In the genomic region with DNA sequence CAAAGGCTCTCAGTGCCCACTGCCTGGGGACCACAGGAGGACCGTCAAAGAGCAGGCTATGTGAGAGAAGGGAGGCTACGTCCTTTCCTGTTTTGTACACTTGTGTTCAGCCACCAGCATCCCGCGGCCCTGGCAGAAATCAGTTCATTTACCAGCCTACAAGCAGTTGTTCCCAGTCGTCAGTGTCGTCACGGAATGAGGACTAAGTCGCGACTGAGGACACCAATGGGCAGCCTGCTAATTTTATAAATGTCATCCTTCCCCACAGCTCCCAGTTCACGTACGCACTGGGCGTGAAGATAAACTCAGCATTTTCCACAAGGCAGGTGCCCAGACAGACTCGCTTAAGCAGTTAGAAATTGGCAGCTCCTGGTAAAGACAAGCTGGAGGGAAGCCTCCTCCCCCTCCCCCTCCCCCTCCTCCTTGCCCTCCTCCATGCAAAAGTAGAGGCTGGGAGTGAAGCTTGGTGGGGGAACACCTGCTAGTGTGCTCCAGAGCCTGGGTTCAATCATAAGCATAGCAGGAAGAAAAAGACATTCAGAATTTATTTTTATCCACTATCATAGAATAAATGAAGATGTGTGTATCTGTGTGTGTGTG, we compare ENCODE assay signal across 16 mouse cellular contexts. TPM values are rescaled to one million over a fixed set of nuclear protein-coding genes. Genes with fewer than 3 reads are reported as not detected.
DNase-seq lines count a peak whose midpoint lies in the region; ATAC-seq and TF ChIP-seq lines count a peak whose summit lies in the region.
"Had no signal": no experiment of that assay in that cellular context is flagged by ENCODE, and none has a peak within 500 bp of the region (broad histone marks: within the 10 kb centered on the region; RNA-seq: fewer than 3 reads in every experiment).

No protein-coding gene starts in this region.

- no peak overlapping the region for H3K9ac ChIP-seq in embryonic facial prominence, embryonic 14.5 days (ENCODE audit: low read depth, low read length)
- H3K9ac ChIP-seq in heart, embryonic 13.5 days, result 0 out of 2 replicates have a peak overlapping the region, but pooled peaks have one; percentile 2
- H3K9ac ChIP-seq in heart, adult 2 months (ENCODE audit: low read depth, low read length), result no peak overlapping the region
- H3K9ac ChIP-seq in midbrain, embryonic 13.5 days (replicated peaks), result no peak overlapping the region
- H3K9ac ChIP-seq in midbrain, embryonic 15.5 days, result no peak overlapping the region
- H3K9ac ChIP-seq: liver, embryonic 14.5 days; stomach, embryonic 15.5 days had no signal

- no peak for TF ChIP-seq CTCF in heart, adult 2 months (IDR thresholded peaks at IDR 0.05)

- no peaks in the 10 kb centered on the region for H3K79me2 ChIP-seq in heart, adult 2 months (replicated peaks; ENCODE audit: control insufficient read depth, insufficient read depth, low read length)

- H3K27ac ChIP-seq in embryonic facial prominence, embryonic 14.5 days (replicated peaks; ENCODE audit: low read depth, low read length), result no peak overlapping the region
- no peak overlapping the region for H3K27ac ChIP-seq in embryonic facial prominence, embryonic 10.5 days (replicated peaks)
- H3K27ac ChIP-seq in heart, embryonic 13.5 days (replicated peaks), result no peak overlapping the region
- no peak overlapping the region; the same call in 1 of the 2 replicates for H3K27ac ChIP-seq in heart, adult 2 months
- H3K27ac ChIP-seq in midbrain, embryonic 13.5 days, result no peak overlapping the region
- H3K27ac ChIP-seq in midbrain, embryonic 15.5 days, result no peak overlapping the region
- H3K27ac ChIP-seq: limb, embryonic 10.5 days; liver, embryonic 14.5 days; stomach, embryonic 15.5 days had no signal

- intact Hi-C loops in heart, adult 2 months (cut with DNase I), result no loop called here

- H3K4me2 ChIP-seq in embryonic facial prominence, embryonic 14.5 days (ENCODE audit: low read depth, low read length), result no peak overlapping the region
- peak overlapping the region; percentile 18; the same call in 1 of the 2 replicates for H3K4me2 ChIP-seq in heart, embryonic 13.5 days
- H3K4me2 ChIP-seq in midbrain, embryonic 13.5 days (replicated peaks), result no peak overlapping the region
- no peak overlapping the region for H3K4me2 ChIP-seq in midbrain, embryonic 15.5 days
- H3K4me2 ChIP-seq: stomach, embryonic 15.5 days had no signal

- H3K36me3 ChIP-seq in embryonic facial prominence, embryonic 14.5 days (ENCODE audit: control insufficient read depth, insufficient read depth, low read length), result no peaks in the 10 kb centered on the region
- H3K36me3 ChIP-seq in embryonic facial prominence, embryonic 10.5 days (replicated peaks), result no peaks in the 10 kb centered on the region
- no peaks in the 10 kb centered on the region for H3K36me3 ChIP-seq in heart, embryonic 13.5 days
- H3K36me3 ChIP-seq in heart, adult 2 months (ENCODE audit: control insufficient read depth, insufficient read depth, low read length), result no peaks in the 10 kb centered on the region
- no peaks in the 10 kb centered on the region for H3K36me3 ChIP-seq in midbrain, embryonic 13.5 days
- no peaks in the 10 kb centered on the region for H3K36me3 ChIP-seq in midbrain, embryonic 15.5 days (replicated peaks)
- H3K36me3 ChIP-seq: limb, embryonic 10.5 days; stomach, embryonic 15.5 days had no signal

- H3K9me3 ChIP-seq in embryonic facial prominence, embryonic 14.5 days (ENCODE audit: control insufficient read depth, low read length), result no peaks in the 10 kb centered on the region
- no peaks in the 10 kb centered on the region for H3K9me3 ChIP-seq in embryonic facial prominence, embryonic 10.5 days
- no peaks in the 10 kb centered on the region for H3K9me3 ChIP-seq in heart, embryonic 13.5 days
- no peaks in the 10 kb centered on the region for H3K9me3 ChIP-seq in midbrain, embryonic 13.5 days
- H3K9me3 ChIP-seq in midbrain, embryonic 15.5 days, result no peaks in the 10 kb centered on the region
- H3K9me3 ChIP-seq: limb, embryonic 10.5 days; stomach, embryonic 15.5 days had no signal

- TF ChIP-seq EP300 in heart, adult 2 months (IDR thresholded peaks at IDR 0.05; ENCODE audit: insufficient read depth, low read depth, low read length), result no peak

- WGBS in embryonic facial prominence, embryonic 14.5 days, result 62% methylated on average over 13 of the region's 13 CpGs
- 76% methylated on average over 13 of the region's 13 CpGs for WGBS in embryonic facial prominence, embryonic 10.5 days
- WGBS in heart, embryonic 13.5 days, result 52% methylated on average over 13 of the region's 13 CpGs
- 42% methylated on average over 13 of the region's 13 CpGs for WGBS in heart, adult 2 months
- 69% methylated on average over 13 of the region's 13 CpGs for WGBS in midbrain, embryonic 13.5 days
- 75% methylated on average over 13 of the region's 13 CpGs for WGBS in midbrain, embryonic 15.5 days

- DNase-seq in embryonic facial prominence, embryonic 14.5 days (ENCODE audit: low spot score), result peak; percentile 20
- DNase-seq in embryonic facial prominence, embryonic 10.5 days (ENCODE audit: low spot score), result no peak
- no peak for DNase-seq in heart, adult 2 months
- DNase-seq in liver, result no peak
- DNase-seq in cerebellum, adult 9-11 months, result no peak
- DNase-seq: adrenal gland, adult 2 months; cerebellum, adult 18-20 months; heart, adult 18-20 months; kidney, adult 8-10 months; kidney, postnatal 36 days had no signal

- H3K27me3 ChIP-seq in embryonic facial prominence, embryonic 14.5 days (replicated peaks; ENCODE audit: control insufficient read depth, insufficient read depth, low read length), result no peaks in the 10 kb centered on the region
- no peaks in the 10 kb centered on the region for H3K27me3 ChIP-seq in embryonic facial prominence, embryonic 10.5 days (replicated peaks; ENCODE audit: low read depth, poor library complexity, severe bottlenecking)
- no peaks in the 10 kb centered on the region for H3K27me3 ChIP-seq in heart, embryonic 13.5 days (replicated peaks)
- H3K27me3 ChIP-seq in heart, adult 2 months (ENCODE audit: control insufficient read depth, insufficient read depth, low read length), result no peaks in the 10 kb centered on the region
- H3K27me3 ChIP-seq in midbrain, embryonic 13.5 days, result no peaks in the 10 kb centered on the region
- no peaks in the 10 kb centered on the region for H3K27me3 ChIP-seq in midbrain, embryonic 15.5 days (replicated peaks)
- H3K27me3 ChIP-seq: stomach, embryonic 15.5 days had no signal

- no peak for TF ChIP-seq POLR2A in heart, adult 2 months (IDR thresholded peaks at IDR 0.05; ENCODE audit: insufficient read depth, low read depth, low read length)

- no peak overlapping the region for H3K4me3 ChIP-seq in embryonic facial prominence, embryonic 14.5 days (ENCODE audit: low read depth, low read length)
- H3K4me3 ChIP-seq in embryonic facial prominence, embryonic 10.5 days, result no peak overlapping the region
- no peak overlapping the region for H3K4me3 ChIP-seq in heart, embryonic 13.5 days
- H3K4me3 ChIP-seq in heart, adult 2 months, result no peak overlapping the region
- no peak overlapping the region for H3K4me3 ChIP-seq in midbrain, embryonic 13.5 days (replicated peaks)
- H3K4me3 ChIP-seq in midbrain, embryonic 15.5 days, result no peak overlapping the region
- H3K4me3 ChIP-seq: limb, embryonic 10.5 days; stomach, embryonic 15.5 days had no signal

- 0 out of 2 replicates have a peak, but pooled peaks cover 4% of the 10 kb centered on the region for H3K4me1 ChIP-seq in embryonic facial prominence, embryonic 14.5 days (ENCODE audit: control insufficient read depth, insufficient read depth, low read length)
- peaks cover 8% of the 10 kb centered on the region; the same call in 1 of the 2 replicates for H3K4me1 ChIP-seq in embryonic facial prominence, embryonic 10.5 days
- H3K4me1 ChIP-seq in heart, embryonic 13.5 days, result peaks cover 31% of the 10 kb centered on the region
- peaks cover 3% of the 10 kb centered on the region for H3K4me1 ChIP-seq in heart, adult 2 months (ENCODE audit: control insufficient read depth, insufficient read depth, low read length)
- peaks cover 6% of the 10 kb centered on the region for H3K4me1 ChIP-seq in midbrain, embryonic 13.5 days (replicated peaks)
- H3K4me1 ChIP-seq in midbrain, embryonic 15.5 days, result peaks cover 3% of the 10 kb centered on the region; the same call in 1 of the 2 replicates

- no peak for ATAC-seq in embryonic facial prominence, embryonic 14.5 days (ENCODE audit: low read depth)
- ATAC-seq in heart, embryonic 13.5 days (ENCODE audit: extremely low read depth, insufficient number of reproducible peaks, low FRiP score, low TSS enrichment), result no peak
- ATAC-seq in midbrain, embryonic 13.5 days, result 0 out of 2 replicates have a peak, but pooled peaks have one; percentile 45
- ATAC-seq in midbrain, embryonic 15.5 days (replicated peaks), result no peak

RNA-seq across cellular contexts. Expression of gene G3bp2, which starts 20.4 kb away (rescaled TPM):
- 153 and 175 TPM in 2 replicates for polyA plus RNA-seq in embryonic facial prominence, embryonic 14.5 days (2014; fragmentation: Nextera tagmentation; extraction: Ambion mirVana)
- 282 and 292 TPM in 2 replicates for polyA plus RNA-seq in embryonic facial prominence, embryonic 10.5 days (2016; fragmentation: Nextera tagmentation; extraction: Ambion mirVana)
- 132 and 153 TPM in 2 replicates for polyA plus RNA-seq in heart, embryonic 13.5 days (2015; fragmentation: Nextera tagmentation; extraction: Ambion mirVana)
- total RNA-seq in heart, adult 2 months (2021), result 10 to 100 TPM; 57.0 to 61.2 TPM
- 14.6 and 27.5 TPM in 2 replicates for polyA plus RNA-seq in heart, adult 2 months (2012; rRNA removed)
- polyA plus RNA-seq in midbrain, embryonic 13.5 days (2015; fragmentation: Nextera tagmentation; extraction: Ambion mirVana), result 371 and 409 TPM in 2 replicates
- 330 and 368 TPM in 2 replicates for polyA plus RNA-seq in midbrain, embryonic 15.5 days (2015; fragmentation: Nextera tagmentation; extraction: Ambion mirVana)

RNA-seq across cellular contexts. Expression of gene Uso1, which starts 33.8 kb away (rescaled TPM):
- 41.8 and 49.3 TPM in 2 replicates for polyA plus RNA-seq in embryonic facial prominence, embryonic 14.5 days (2014; fragmentation: Nextera tagmentation; extraction: Ambion mirVana)
- 36.8 and 38.0 TPM in 2 replicates for polyA plus RNA-seq in embryonic facial prominence, embryonic 10.5 days (2016; fragmentation: Nextera tagmentation; extraction: Ambion mirVana)
- polyA plus RNA-seq in heart, embryonic 13.5 days (2015; fragmentation: Nextera tagmentation; extraction: Ambion mirVana), result 30.2 and 32.1 TPM in 2 replicates
- 10 to 100 TPM; 39.0 to 45.4 TPM for total RNA-seq in heart, adult 2 months (2021)
- polyA plus RNA-seq in heart, adult 2 months (2012; rRNA removed), result 12.3 and 23.8 TPM in 2 replicates
- 50.2 and 50.3 TPM in 2 replicates for polyA plus RNA-seq in midbrain, embryonic 13.5 days (2015; fragmentation: Nextera tagmentation; extraction: Ambion mirVana)
- polyA plus RNA-seq in midbrain, embryonic 15.5 days (2015; fragmentation: Nextera tagmentation; extraction: Ambion mirVana), result 42.1 and 42.5 TPM in 2 replicates
